Mouse (Mus musculus) frontal cortex, postnatal 25 days (tissue): Measurements from ENCODE around the gene Gm21972.

Experiments
- DNase-seq, 2 experiments: peaks; one replicate each; pipeline ENCODE4 v3.0.0; 2022; ENCODE audit warnings: low spot score in 2 of 2

Gm21972 gene

DNA sequence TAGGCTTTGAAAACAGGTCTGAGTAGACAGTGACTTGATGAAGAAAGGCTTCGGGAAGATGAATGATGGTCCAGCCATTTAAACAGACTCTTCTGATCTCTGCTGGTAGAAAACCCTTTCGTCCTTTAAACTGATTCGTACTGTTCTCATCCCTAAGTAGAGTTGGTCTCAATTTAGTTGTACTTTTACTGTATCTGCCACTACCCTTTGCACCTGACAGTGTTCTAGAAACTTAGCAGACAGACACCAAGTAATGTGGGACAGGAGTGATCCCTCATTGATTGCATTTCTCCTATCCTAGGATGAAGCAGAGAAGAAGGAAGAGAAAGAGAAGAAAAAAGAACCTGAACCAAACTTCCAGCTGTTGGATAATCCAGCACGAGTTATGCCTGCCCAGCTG lies at the start of gene Gm21972:
Gene Gm21972 (plus strand): TSS at position 301 of the 400 bp plus-strand sequence.
- DNase-seq, result no peak

DNA sequence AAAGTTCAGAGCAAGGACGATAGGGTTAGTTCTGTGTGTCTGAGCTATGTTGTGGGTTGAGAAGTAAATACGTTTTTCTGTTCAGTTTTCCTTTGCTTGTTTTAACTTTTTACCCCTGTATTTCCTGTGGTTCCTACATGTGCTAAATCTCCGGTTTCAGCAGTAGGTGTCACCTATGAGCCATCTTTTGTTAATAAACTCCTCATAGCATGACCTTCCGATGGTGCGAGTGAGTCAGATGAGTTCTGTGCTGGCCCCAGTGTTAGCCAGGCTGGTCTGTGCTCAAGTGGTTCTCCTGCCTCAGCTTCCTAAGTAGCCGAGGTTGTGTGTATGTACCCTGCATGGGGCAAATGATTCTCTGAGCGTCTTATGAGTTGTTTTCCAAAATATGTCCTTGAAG lies 39.0 kb upstream of the Gm21972 start:
- DNase-seq, result no peak

DNA sequence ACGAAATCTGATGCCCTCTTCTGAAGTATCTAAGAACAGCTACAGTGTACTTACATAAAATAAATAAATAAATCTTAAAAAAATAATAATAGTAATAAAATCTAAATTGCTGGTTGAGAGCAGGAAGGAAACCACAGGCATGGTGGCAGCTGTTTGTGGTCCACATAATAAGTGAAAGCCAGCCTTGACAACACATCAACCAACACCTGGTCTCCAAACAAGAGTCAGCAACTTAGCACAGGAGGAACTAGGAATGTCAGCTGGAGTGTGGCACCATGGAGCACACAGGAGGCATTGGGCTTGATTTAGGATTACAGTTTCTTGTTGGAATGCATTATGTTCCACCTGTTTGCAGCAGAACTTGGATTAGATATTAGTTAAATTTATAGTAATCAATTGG lies 28.4 kb upstream of the Gm21972 start:
- DNase-seq, result no peak

DNA sequence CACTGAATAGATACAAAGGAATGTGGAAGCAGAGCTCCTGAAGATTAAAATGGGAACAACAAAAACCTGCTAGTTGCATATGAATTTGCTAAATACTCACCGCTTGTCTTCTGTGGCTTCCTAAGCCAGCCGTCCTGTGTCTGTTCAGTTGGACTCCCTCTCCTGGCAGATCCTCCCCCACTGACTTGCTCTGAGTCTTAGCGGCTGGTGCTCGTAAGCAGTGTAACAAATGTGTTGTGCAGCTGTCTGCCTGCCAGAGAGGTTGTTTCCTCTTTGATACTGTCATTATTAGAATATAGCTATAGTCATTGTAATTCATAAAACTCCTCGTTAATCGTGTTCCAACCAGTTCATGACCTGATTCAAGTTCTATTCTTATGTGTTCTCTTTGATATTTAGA lies 21.7 kb upstream of the Gm21972 start, which contains the start of gene Htr2b:
Gene Htr2b (minus strand): TSS at position 192 of the 400 bp plus-strand sequence.
- peak in 1 of 2 experiments; percentile 15 for DNase-seq

DNA sequence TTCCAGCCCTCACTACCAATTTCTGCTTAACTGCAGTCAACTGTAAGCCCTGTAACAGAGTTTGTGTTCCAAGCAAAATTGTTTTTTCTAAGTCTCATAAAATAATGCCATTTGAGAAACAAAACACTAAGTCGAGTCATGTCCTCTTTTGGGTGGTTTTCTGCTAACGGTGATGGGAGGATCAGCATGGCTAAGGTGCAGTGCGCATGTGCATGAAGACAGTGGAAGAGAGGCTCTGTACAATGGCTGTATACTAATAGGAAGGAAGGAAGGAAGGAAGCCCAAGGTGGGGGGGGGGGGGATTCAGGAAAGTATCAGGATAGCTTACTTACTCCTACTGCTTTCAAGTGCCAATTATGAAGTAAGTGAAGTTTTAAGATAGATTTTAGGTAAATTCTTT lies 19.3 kb upstream of the Gm21972 start:
- DNase-seq, result no peak

DNA sequence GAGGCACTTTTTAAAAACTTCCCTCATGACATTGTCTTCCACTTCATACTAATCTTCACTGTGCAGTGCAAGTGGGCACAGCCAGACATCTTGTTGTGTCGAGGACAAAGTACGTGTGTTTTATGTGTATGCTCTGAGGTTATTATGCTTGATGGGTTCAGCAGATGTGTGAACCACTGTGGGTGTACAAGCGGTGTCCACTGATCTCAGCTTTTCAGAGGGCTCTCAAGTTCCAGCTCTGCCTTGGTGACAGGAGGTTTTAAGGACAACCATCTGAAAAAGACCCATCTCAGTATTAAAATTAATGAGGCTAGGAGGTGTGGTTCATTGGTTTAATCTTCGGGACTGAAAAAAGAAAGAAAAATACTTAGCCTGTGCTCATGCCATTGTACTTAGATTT lies 13.9 kb upstream of the Gm21972 start:
- DNase-seq, result no peak

DNA sequence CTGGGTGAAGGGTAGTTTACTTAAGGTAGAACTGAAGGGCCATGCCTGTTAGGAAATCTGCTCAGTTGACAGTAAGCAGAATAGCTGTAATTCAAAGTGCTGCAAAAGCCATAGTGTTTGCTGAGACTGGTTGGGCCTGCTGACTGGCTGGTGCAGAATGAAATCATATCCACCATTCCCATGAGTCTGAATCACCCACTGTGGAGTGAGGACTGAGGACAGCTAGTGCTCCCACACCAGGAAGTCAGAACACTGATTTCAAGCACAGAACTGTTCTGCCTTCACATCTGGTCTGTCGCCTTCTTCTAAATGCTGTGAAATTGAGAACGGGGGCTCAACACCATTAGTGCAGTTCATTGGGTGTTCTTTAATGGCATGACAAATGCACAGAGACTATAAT lies 7.4 kb upstream of the Gm21972 start:
- DNase-seq, result no peak

DNA sequence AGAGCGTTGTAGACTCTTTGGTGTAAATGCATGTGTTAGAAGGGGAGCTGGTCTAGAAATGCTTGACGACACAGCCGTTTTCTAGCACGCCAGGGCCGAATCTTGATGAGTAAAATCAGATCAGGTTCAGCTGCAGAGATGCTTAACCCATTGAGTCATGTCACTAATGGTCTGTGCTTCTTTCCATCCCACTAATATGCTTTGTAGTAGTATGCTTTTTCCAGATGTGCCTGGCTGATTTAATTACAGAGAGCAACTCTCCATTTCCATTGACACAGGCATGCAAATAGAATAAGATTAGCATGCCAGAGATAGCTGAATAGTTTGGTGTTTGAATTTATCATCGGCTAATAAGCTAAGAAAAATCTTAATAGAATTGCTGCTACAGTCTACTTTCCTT lies 1.9 kb downstream of the Gm21972 start:
- no peak for DNase-seq

DNA sequence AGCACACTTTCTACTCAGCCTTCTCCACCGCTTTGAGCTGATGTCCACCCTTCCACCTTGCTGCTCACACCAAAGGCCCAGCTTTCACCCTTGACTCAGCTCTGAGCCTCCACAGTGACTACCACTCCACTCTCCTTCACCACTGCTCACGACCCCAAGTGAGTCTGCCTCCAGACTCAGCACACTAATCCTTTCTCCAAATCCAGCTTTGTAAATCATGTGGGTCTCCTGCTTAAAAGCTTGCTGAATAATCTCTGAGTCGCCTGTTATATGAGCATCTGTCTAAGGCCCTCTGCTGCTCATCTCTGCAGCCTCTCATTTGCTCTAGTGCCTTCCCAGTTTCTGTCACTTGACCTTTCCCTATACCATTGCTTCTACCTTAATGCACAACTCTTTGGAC lies 7.6 kb downstream of the Gm21972 start:
- no peak for DNase-seq

DNA sequence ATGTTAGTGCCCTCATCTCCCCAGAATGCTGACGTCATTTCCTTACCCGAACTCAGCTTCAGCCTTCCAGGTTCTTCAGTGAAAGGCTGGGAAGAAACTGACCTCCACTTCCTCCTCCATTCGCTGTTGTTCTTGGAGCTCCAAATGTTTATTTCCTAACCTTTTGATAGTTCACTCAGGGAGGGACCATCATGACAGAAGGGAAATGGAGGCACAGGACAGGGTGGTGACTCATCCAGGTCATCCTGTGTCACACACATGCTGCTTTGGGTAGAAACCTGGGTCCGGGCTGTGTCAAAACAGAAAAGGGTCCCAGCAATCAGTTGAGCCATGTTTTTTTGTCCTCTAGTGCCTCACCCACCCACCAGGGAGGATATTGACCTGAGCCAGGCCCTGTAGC lies 9.7 kb downstream of the Gm21972 start:
- DNase-seq, result no peak

DNA sequence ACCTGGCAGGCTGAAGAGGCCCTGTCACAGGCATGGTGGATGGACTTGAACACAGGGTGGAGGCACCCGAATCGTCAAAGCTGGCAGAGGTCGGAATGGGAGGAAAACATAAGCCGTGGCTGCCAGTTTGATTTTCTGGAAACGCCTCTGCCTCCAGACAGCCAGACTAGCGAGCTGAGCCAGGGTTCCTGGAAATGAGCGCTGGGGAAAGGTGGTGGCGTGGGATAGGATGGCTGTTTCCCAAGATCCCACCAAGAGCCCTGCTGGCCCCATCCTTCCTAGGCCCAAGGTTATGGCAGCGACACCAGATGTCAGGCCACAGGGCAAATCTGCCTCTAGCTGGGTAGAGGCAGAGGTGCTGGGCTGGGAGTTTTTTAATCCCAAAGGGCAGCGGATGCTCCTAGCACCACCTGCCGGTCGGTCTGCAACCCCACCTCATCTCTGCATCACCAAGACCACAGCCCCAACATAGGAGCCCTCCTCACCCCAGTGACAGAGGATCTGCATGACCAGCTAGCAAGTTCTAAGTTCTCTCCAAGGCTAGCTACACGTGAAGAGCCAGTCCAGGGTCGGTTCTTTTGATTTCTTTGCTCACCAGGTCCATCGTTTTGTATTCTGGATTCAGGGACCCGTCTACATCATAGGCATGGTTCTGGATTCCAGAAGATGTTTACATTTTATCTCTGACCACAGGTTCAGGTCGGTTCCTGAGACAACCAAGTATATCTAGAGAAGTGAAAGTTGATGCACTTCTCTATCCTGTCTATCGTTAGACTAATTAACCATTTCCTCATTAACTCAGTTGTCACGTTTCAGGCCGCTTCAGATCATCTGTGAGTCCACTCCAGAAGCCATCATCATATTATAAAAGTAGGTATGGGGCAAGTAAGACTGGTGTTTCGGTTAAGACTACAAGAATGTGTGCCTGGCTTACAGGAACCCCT lies 10.8 kb downstream of the Gm21972 start:
- DNase-seq, result no peak

DNA sequence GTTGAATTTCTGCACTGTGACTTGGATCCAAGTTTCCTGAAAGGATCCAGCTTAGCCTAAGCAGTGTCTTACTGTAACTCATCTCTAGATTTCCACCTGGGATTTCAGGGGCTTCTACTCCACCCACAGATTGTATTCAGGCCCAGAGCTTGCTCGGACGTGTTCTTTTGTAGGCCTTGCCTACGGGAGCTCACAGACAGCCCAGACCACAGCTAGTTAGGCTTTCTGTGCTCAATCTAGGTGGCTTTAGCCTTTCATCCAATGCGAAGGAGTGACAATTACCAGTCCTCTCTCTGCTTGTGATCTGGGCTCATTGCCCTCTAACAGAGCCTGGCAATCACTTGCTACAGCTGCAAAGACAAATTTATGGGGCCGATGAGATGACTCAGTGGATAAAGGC lies 12.9 kb downstream of the Gm21972 start:
- DNase-seq, result no peak

DNA sequence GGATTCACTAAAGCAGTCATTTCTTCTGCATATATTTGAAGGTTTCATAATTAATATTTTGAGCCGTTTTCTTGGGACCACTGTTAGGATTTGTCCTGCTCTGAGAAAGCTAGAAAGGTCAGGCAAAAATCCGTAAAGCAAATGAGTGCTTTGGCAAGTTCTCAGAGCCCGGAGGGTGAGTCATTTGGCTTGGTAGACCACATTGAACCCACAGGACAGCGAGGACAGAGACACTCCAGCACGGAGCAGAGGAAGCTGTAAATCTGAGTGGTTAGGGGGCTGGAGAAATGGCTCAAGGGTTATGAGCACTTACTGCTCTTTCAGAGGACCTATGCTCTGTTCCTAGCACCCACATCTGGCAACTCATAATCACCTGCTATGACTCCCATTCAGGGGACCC lies 14.1 kb downstream of the Gm21972 start:
- DNase-seq, result no peak

DNA sequence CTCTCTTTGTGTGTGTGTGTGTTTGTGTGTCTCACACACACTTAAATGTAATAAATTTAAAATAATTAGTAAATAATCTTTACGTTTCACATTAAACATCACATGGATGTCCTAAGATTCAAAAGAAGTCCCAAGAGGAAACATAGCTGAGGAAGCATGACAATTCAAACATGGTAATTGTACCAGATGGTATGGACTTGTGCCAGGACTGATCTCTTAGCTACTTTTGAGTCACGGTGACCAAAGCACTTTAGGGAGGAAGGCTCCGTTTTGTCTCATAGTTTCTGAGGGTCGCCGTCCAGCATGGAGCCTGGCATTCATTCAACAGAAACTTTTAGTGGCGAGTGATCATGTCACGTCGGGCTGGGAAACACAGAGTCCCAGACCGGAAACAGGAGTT lies 14.7 kb downstream of the Gm21972 start:
- no peak for DNase-seq

DNA sequence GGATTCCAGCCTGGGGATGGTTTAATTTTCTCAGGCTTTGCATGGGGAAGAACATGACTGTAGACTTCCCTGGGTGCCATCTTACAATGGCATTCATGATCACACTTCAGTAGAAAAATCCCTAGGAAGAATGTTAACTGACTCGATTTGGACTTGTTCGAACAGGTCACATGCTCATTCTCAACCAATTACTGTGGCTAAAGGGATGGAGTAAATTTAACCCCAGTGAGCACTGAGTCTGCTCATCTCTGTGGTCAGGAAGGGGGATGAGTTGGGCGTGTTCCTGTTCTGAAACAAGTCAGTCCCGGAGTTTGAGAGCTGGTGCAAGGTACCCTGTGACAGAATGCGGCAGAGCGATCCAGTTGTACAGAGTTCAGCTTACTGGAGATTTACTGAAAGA lies 17.5 kb downstream of the Gm21972 start:
- DNase-seq, result no peak

DNA sequence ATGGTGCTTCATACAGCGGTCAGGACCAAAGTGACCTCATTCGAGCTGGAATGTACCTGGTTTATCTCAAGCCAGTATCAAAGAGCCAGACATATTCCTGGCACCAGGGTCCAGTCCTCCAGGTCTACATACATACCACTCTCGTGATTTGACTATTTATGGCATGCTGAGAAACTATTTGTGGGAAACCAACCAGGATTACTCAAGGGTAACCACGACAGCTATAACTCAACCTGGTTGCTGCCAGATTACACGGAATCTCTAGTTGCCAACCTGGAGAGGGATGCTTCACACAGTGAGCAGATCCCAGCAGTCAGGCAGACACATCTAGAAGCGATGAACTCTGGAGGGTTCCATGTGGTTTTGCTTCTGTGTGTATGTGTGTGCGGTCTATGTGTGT lies 17.9 kb downstream of the Gm21972 start:
- no peak for DNase-seq

DNA sequence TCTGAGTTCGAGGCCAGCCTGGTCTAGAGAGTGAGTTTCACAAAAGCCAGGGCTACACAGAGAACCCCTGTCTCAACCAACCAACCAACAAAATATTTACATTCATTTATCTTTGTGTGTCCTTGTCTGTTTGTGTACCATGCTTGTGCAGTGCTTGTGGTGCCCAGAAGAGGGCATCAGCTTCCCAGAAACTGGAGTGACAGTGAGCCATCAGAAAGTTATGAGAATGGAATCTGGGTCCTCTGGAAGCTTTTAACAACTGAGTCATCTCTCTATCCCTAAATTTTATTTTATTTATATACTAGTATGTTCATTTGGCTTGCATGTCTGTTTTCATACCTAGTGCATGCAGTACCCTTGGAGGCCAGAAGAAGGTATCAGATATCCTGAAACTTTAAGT lies 19.2 kb downstream of the Gm21972 start:
- DNase-seq, result no peak

DNA sequence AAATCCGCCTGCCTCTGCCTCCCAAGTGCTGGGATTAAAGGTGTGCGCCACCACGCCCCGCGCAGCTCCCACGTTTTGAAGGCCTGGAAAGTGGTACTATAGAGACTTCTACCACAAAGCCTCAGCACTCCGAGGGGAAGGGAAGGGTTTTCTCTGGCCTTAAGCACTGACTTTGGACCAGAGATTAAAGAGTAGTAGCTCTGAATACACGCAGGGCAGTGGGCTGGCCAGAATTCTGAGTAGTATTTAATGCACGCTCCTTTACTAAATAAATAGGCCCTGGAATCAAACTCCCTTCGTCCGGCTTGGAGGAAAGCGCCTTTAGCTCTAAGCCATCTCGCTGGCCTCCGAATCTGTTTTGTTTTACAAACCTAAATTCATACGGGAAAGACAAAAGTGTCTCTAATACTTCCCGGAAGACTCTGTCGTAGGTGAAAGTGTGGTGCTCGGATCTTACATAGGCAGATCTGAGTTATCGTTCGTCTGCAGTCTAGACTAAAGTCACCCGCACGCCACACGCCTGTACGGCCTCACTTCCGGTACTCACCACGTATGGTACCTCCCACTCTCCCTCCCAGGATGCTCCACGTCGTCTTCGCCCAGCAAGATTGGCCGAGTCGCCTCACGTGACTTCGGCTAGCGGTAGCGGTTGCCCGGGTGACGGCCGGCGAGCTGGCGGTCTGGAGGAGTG lies 20.8 kb downstream of the Gm21972 start, which contains the start of gene Armc9:
Gene Armc9 (plus strand): TSS at position 648 of the 691 bp plus-strand sequence.
- peak; percentile 86 to 93 for DNase-seq

DNA sequence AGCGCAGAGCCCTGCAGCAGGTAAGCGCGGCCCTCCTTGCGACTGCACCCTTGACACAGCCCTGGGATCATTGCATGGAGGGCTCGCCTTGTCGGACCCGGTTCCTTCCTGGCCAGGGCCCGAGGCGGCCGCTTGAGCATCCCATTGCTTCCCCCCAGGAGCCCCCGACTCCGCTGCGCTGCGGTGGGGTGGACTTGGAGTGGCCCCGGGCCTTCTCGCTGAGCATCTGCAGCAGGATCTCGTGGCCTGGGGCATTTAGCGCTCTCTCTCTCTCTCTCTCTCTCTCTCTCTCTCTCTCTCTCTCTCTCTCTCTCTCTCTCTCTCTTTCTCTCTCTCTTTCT lies 21.4 kb downstream of the Gm21972 start:
- no peak for DNase-seq

DNA sequence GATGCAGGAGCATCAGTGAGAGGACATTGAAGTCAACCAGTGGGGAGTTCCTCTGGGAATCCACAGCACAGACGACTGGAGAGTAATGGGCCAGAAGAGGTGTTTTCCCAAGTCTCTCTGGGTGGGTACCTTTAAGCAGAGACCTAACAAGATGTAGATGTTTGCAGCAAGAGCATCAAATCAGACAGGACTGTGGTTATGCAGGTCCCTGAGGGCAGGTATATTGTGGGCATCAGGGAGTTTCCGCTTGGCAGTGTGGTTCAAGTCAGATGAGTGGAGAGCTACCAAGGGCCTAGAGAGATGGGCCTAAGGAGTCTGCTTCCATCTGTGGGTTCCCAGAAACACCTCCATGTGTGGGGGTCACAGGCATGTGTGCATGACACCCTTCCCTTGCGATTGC lies 22.6 kb downstream of the Gm21972 start:
- no peak for DNase-seq

DNA sequence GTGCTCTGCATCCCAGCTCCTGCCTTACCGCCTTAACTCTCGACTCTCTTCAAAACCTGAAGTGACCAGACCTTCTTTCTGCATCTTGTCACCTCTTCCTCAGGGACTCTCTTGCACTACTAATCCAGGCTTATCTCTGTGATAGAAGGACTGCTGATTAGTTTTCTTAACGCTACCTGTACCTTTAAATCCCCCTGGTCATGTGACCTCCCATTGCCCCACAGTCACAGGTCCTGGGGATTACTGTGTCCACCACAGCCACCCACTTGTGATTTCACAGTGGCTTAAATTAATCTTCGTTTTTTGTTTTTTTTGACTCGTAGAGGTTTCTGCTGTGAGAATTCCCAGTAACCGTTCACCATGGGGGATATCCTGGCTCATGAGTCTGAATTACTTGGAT lies 23.2 kb downstream of the Gm21972 start:
- no peak for DNase-seq

DNA sequence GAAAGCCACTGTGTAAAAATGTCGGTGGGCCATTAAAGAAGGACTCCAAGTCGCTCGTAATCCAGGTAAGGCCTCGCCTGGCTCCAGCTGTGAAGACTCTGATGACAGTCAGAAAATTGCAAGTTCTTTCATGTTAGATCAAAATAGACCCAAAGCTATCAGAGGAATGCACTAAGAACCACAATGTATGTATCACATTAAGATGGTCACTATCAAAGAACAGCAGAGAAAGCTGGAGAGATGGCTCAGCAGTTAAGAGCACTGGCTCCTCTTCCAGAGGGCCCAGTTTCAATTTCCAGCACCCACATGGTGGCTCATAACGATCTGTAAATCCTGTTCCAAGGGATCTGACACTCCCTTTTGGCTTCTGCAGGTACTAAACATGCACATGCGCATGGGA lies 26.6 kb downstream of the Gm21972 start:
- DNase-seq, result no peak

DNA sequence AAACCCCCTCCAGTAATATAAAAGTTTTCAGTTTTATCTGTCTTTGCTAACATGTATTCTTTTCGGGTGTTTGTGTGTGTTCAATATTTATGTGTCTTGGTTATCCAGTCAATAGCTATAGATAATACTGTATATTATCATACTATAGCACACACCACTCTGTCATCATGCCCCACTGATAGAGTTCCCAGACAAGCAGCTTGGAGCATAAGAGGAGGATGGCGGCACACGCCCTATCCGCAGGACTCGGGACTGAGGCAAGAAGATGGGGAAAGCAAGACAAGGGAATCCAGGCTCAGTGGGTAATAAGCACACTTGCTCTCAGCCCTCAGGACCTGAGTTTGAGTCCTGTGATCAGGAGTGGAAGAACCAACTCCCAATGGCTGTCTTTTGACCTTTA lies 27.0 kb downstream of the Gm21972 start:
- no peak for DNase-seq
